Mouse (Mus musculus) retina, postnatal 7 days (tissue): ENCODE measurements around the gene Ncoa7.
A peak's percentile ranks its signal among the peaks of the same experiment; 100 is the strongest.

ENCODE experiments used
- DNase-seq: peaks from one replicate; pipeline ENCODE4 v3.0.0-alpha.2; 2012; ENCODE audit warnings: low read depth, low spot score

Gene Ncoa7

GRCm38 (mm10) chr10:30745238-30745974 lies 57.7 kb downstream of the Ncoa7 start:
- no peak for DNase-seq

GRCm38 (mm10) chr10:30743275-30743674 lies 59.9 kb downstream of the Ncoa7 start:
- no peak for DNase-seq

GRCm38 (mm10) chr10:30738403-30738802 lies 64.7 kb downstream of the Ncoa7 start:
- no peak for DNase-seq

- DNase-seq, result no peak
Observed at GRCm38 (mm10) chr10:30737323-30737722, 65.8 kb downstream of the Ncoa7 start.

GRCm38 (mm10) chr10:30733148-30733785 lies 69.9 kb downstream of the Ncoa7 start:
- no peak for DNase-seq

GRCm38 (mm10) chr10:30731321-30731914 lies 71.7 kb downstream of the Ncoa7 start:
- DNase-seq, result no peak

GRCm38 (mm10) chr10:30730791-30731190 lies 72.3 kb downstream of the Ncoa7 start:
- no peak for DNase-seq

- DNase-seq, result no peak
Observed at GRCm38 (mm10) chr10:30729157-30730096, 73.7 kb downstream of the Ncoa7 start.

GRCm38 (mm10) chr10:30723014-30723413 lies 80.1 kb downstream of the Ncoa7 start:
- DNase-seq, result no peak

- DNase-seq, result no peak
Observed at GRCm38 (mm10) chr10:30720556-30720955, 82.6 kb downstream of the Ncoa7 start.

- no peak for DNase-seq
Observed at GRCm38 (mm10) chr10:30719947-30720346, 83.2 kb downstream of the Ncoa7 start.

- peak; percentile 33 for DNase-seq
Observed at GRCm38 (mm10) chr10:30718703-30719340, 84.3 kb downstream of the Ncoa7 start.

- no peak for DNase-seq
Observed at GRCm38 (mm10) chr10:30716171-30716570, 87.0 kb downstream of the Ncoa7 start.

- no peak for DNase-seq
Observed at GRCm38 (mm10) chr10:30712540-30712939, 90.6 kb downstream of the Ncoa7 start.

GRCm38 (mm10) chr10:30709846-30710403 lies 93.2 kb downstream of the Ncoa7 start:
- DNase-seq, result no peak

GRCm38 (mm10) chr10:30708039-30708438 lies 95.1 kb downstream of the Ncoa7 start:
- DNase-seq, result no peak

GRCm38 (mm10) chr10:30702663-30703062 lies 100.5 kb downstream of the Ncoa7 start:
- DNase-seq, result no peak

GRCm38 (mm10) chr10:30686862-30687261 lies 116.3 kb downstream of the Ncoa7 start:
- DNase-seq, result no peak

GRCm38 (mm10) chr10:30683449-30683848 lies 119.7 kb downstream of the Ncoa7 start:
- no peak for DNase-seq

GRCm38 (mm10) chr10:30679756-30680155 lies 123.4 kb downstream of the Ncoa7 start:
- DNase-seq, result no peak

- DNase-seq, result no peak
Observed at GRCm38 (mm10) chr10:30678051-30678450, 125.1 kb downstream of the Ncoa7 start.
